Mouse (Mus musculus) forebrain, embryonic 16.5 days (tissue): ENCODE measurements around the gene Ugt2b1. TPM values are rescaled to one million over a fixed set of nuclear protein-coding genes. Genes with fewer than 3 reads are reported as not detected.

Experiments used
- ATAC-seq: fragments of 200-750 bp; cut with Nextera tagmentation; 2 replicates; pipeline ENCODE4 v1.8.0; 2017; ENCODE audit warnings: mild to moderate bottlenecking, moderate library complexity
- H3K27ac ChIP-seq: fragments of 300-500 bp; sonication (generic); 2 replicates; pipeline ENCODE4 v1.5.1; 2014; ENCODE audit warnings: low read length, control low read depth
- H3K27me3 ChIP-seq: fragments of 300-500 bp; sonication (generic); replicated peaks from 2 replicates; pipeline ENCODE4 v1.6.1; 2014; ENCODE audit warnings: low read length; ENCODE audit not compliant: control insufficient read depth, insufficient read depth
- H3K36me3 ChIP-seq: fragments of 300-500 bp; sonication (generic); 2 replicates; pipeline ENCODE4 v1.6.1; 2014; ENCODE audit not compliant: control insufficient read depth, insufficient read depth
- H3K4me1 ChIP-seq: fragments of 300-500 bp; sonication (generic); replicated peaks from 2 replicates; pipeline ENCODE4 v1.6.1; 2014; ENCODE audit warnings: low read length; ENCODE audit not compliant: control insufficient read depth, insufficient read depth
- H3K4me2 ChIP-seq: fragments of 300-500 bp; sonication (generic); 2 replicates; pipeline ENCODE4 v1.6.1; 2014; ENCODE audit warnings: mild to moderate bottlenecking, low read length, control low read depth
- H3K4me3 ChIP-seq: fragments of 300-500 bp; sonication (generic); replicated peaks from 2 replicates; pipeline ENCODE4 v1.5.1; 2014; ENCODE audit warnings: mild to moderate bottlenecking, low read length, control low read depth
- H3K9ac ChIP-seq: fragments of 300-500 bp; sonication (generic); replicated peaks from 2 replicates; pipeline ENCODE4 v1.6.1; 2014; ENCODE audit warnings: low read depth, low read length, control low read depth
- H3K9me3 ChIP-seq: fragments of 300-500 bp; sonication (generic); 2 replicates; pipeline ENCODE4 v1.6.1; 2016; ENCODE audit warnings: low read length; ENCODE audit not compliant: control insufficient read depth
- WGBS: fragments of 180-500 bp; shearing (Covaris S2); extraction: QIAGEN DNeasy Blood & Tissue Kit; methylation state at CpG from one replicate; pipeline ENCODE4 v1.1.7; 2014; 5-methylcytosine and 5-hydroxymethylcytosine counted together
- polyA plus RNA-seq: library from polyadenylated mRNA; unstranded; fragments of >200 nt; fragmentation: Nextera tagmentation; extraction: Ambion mirVana; gene quantifications from 2 replicates; pipeline ENCODE4 v1.2.1, GENCODE M21; 2015

Ugt2b1 gene
- polyA plus RNA-seq, 1 experiment from 2014 or later, result not detected

GRCm38 (mm10) chr5:86906758-86907157 lies 19.6 kb downstream of the Ugt2b1 start, which contains the start of gene Ugt2b34:
Gene Ugt2b34, minus strand, starts transcription at chr5:86906937.
- ATAC-seq, result no peak
- H3K4me1 ChIP-seq, result no peaks in the 10 kb centered on the region
- H3K9me3 ChIP-seq, result no peaks in the 10 kb centered on the region
- H3K9ac ChIP-seq, result no peak within 1 kb of the TSS
- H3K27me3 ChIP-seq, result no peaks in the 10 kb centered on the region
- H3K4me2 ChIP-seq, result no peak within 1 kb of the TSS
- WGBS, result 82% methylated on average over 1 of the region's 1 CpGs
- no peaks in the 10 kb centered on the region for H3K36me3 ChIP-seq
- H3K4me3 ChIP-seq, result no peak within 1 kb of the TSS
- H3K27ac ChIP-seq, result no peak within 1 kb of the TSS

GRCm38 (mm10) chr5:86889933-86890332 lies 36.4 kb downstream of the Ugt2b1 start:
- Histone ChIP-seq H3K27me3 (no peaks in the 10 kb centered on the region), H3K9me3 (peaks cover 4% of the 10 kb centered on the region; the same call in 1 of the 2 replicates), H3K4me2 (no peak overlapping the region), H3K4me1 (no peaks in the 10 kb centered on the region), H3K27ac (no peak overlapping the region), H3K36me3 (no peaks in the 10 kb centered on the region), H3K9ac (no peak overlapping the region), H3K4me3 (no peak overlapping the region)
- no peak for ATAC-seq
- WGBS, result 90% methylated on average over 1 of the region's 1 CpGs

- no peak overlapping the region for H3K4me2 ChIP-seq
- no peaks in the 10 kb centered on the region for H3K36me3 ChIP-seq
- no peaks in the 10 kb centered on the region for H3K9me3 ChIP-seq
- 82% methylated on average over 1 of the region's 1 CpGs for WGBS
- ATAC-seq, result no peak
- H3K4me1 ChIP-seq, result no peaks in the 10 kb centered on the region
- H3K4me3 ChIP-seq, result no peak overlapping the region
- no peaks in the 10 kb centered on the region for H3K27me3 ChIP-seq
- no peak overlapping the region for H3K27ac ChIP-seq
- H3K9ac ChIP-seq, result no peak overlapping the region
Measured at GRCm38 (mm10) chr5:86888420-86888819, 37.9 kb downstream of the Ugt2b1 start.

GRCm38 (mm10) chr5:86887081-86887480 lies 39.2 kb downstream of the Ugt2b1 start:
- H3K9ac ChIP-seq, result no peak overlapping the region
- H3K4me3 ChIP-seq, result no peak overlapping the region
- no peak overlapping the region for H3K27ac ChIP-seq
- 95% methylated on average over 1 of the region's 1 CpGs for WGBS
- no peak for ATAC-seq
- no peaks in the 10 kb centered on the region for H3K9me3 ChIP-seq
- H3K36me3 ChIP-seq, result no peaks in the 10 kb centered on the region
- H3K4me1 ChIP-seq, result no peaks in the 10 kb centered on the region
- H3K4me2 ChIP-seq, result no peak overlapping the region
- H3K27me3 ChIP-seq, result no peaks in the 10 kb centered on the region

- Histone ChIP-seq H3K4me1 (no peaks in the 10 kb centered on the region), H3K36me3 (no peaks in the 10 kb centered on the region), H3K9me3 (no peaks in the 10 kb centered on the region), H3K27me3 (no peaks in the 10 kb centered on the region), H3K9ac (no peak overlapping the region), H3K4me2 (no peak overlapping the region), H3K27ac (no peak overlapping the region), H3K4me3 (no peak overlapping the region)
- WGBS, result 59% methylated on average over 3 of the region's 3 CpGs
- no peak for ATAC-seq
Measured at GRCm38 (mm10) chr5:86886620-86887019, 39.7 kb downstream of the Ugt2b1 start.

GRCm38 (mm10) chr5:86871877-86872276 lies 54.5 kb downstream of the Ugt2b1 start:
- H3K36me3 ChIP-seq, result no peaks in the 10 kb centered on the region
- no peaks in the 10 kb centered on the region for H3K9me3 ChIP-seq
- ATAC-seq, result no peak
- no peak overlapping the region for H3K4me2 ChIP-seq
- no peak overlapping the region for H3K27ac ChIP-seq
- H3K4me3 ChIP-seq, result no peak overlapping the region
- WGBS, result 60% methylated on average over 1 of the region's 1 CpGs
- H3K27me3 ChIP-seq, result no peaks in the 10 kb centered on the region
- no peak overlapping the region for H3K9ac ChIP-seq
- H3K4me1 ChIP-seq, result no peaks in the 10 kb centered on the region

Other genes with a start within 250 kb of the Ugt2b1 start
- gene Tmprss11e, start 180.7 kb downstream of the Ugt2b1 start, polyA plus RNA-seq, result not detected in 2 replicates
- 41.3 and 47.2 TPM in 2 replicates for gene Ythdc1, start 122.3 kb downstream of the Ugt2b1 start, polyA plus RNA-seq
- not detected in 2 replicates for gene Ugt2b34, start 19.6 kb downstream of the Ugt2b1 start, polyA plus RNA-seq
- not detected in 2 replicates for gene Ugt2b35, start 74.3 kb upstream of the Ugt2b1 start, polyA plus RNA-seq
- gene Ugt2b36, start 166.0 kb upstream of the Ugt2b1 start, polyA plus RNA-seq, result not detected in 2 replicates
- gene Ugt2b5, start 213.8 kb upstream of the Ugt2b1 start, polyA plus RNA-seq, result not detected in 2 replicates